Mouse (Mus musculus): ENCODE measurements around the gene Ttc16.

The Ttc16 gene

GRCm38 (mm10) chr2:32744272-32744982, 31.0 kb downstream of the Ttc16 start:
- no peak for DNase-seq (ENCODE audit: low spot score)

- no peak for DNase-seq (ENCODE audit: low spot score)
These were observed 33.3 kb downstream of the Ttc16 start for GRCm38 (mm10) chr2:32742173-32742531.

- DNase-seq (ENCODE audit: low spot score), result peak; percentile 27
These were observed 33.9 kb downstream of the Ttc16 start for GRCm38 (mm10) chr2:32741273-32742172.

GRCm38 (mm10) chr2:32740916-32741272, 34.5 kb downstream of the Ttc16 start, which contains the start of gene 6330409D20Rik:
TSS of gene 6330409D20Rik (minus strand) at chr2:32741016.
- no peak for DNase-seq (ENCODE audit: low spot score)

GRCm38 (mm10) chr2:32739311-32739710, 36.1 kb downstream of the Ttc16 start:
- DNase-seq (ENCODE audit: low spot score), result no peak

- no peak for DNase-seq (ENCODE audit: low spot score)
These were observed 38.4 kb downstream of the Ttc16 start for GRCm38 (mm10) chr2:32737008-32737407.

- no peak for DNase-seq (ENCODE audit: low spot score)
These were observed 39.1 kb downstream of the Ttc16 start for GRCm38 (mm10) chr2:32736306-32736829.

GRCm38 (mm10) chr2:32734933-32735332, 40.5 kb downstream of the Ttc16 start:
- DNase-seq (ENCODE audit: low spot score), result no peak

- no peak for DNase-seq (ENCODE audit: low spot score)
These were observed 41.0 kb downstream of the Ttc16 start for GRCm38 (mm10) chr2:32734480-32734879.

- DNase-seq (ENCODE audit: low spot score), result no peak
These were observed 42.7 kb downstream of the Ttc16 start for GRCm38 (mm10) chr2:32732695-32733094.

GRCm38 (mm10) chr2:32731911-32732310, 43.5 kb downstream of the Ttc16 start:
- no peak for DNase-seq (ENCODE audit: low spot score)

GRCm38 (mm10) chr2:32730854-32731253, 44.6 kb downstream of the Ttc16 start:
- no peak for DNase-seq (ENCODE audit: low spot score)

- DNase-seq (ENCODE audit: low spot score), result no peak
These were observed 45.9 kb downstream of the Ttc16 start for GRCm38 (mm10) chr2:32729547-32729946.

GRCm38 (mm10) chr2:32728463-32728862, 47.0 kb downstream of the Ttc16 start:
- no peak for DNase-seq (ENCODE audit: low spot score)

- peak; percentile 77 for DNase-seq (ENCODE audit: low spot score)
These were observed 48.0 kb downstream of the Ttc16 start for GRCm38 (mm10) chr2:32727435-32727834.

- no peak for DNase-seq (ENCODE audit: low spot score)
These were observed 50.3 kb downstream of the Ttc16 start for GRCm38 (mm10) chr2:32724832-32725790.

GRCm38 (mm10) chr2:32724149-32724548, 51.3 kb downstream of the Ttc16 start:
- DNase-seq (ENCODE audit: low spot score), result no peak

GRCm38 (mm10) chr2:32722581-32722980, 52.9 kb downstream of the Ttc16 start:
- DNase-seq (ENCODE audit: low spot score), result no peak

GRCm38 (mm10) chr2:32722046-32722445, 53.4 kb downstream of the Ttc16 start:
- DNase-seq (ENCODE audit: low spot score), result no peak

GRCm38 (mm10) chr2:32720681-32721229, 54.7 kb downstream of the Ttc16 start, which contains the start of gene Sh2d3c:
TSS of gene Sh2d3c (plus strand) at chr2:32721055.
- no peak for DNase-seq (ENCODE audit: low spot score)

GRCm38 (mm10) chr2:32720053-32720452, 55.4 kb downstream of the Ttc16 start:
- DNase-seq (ENCODE audit: low spot score), result no peak
